Mouse (Mus musculus) lung, adult 18-20 months (tissue): ENCODE data around the gene Gcnt2.
A peak's percentile ranks its signal among the peaks of the same experiment; 100 is the strongest.
"Not testable (repeated sequence)": the region's sequence is repeated elsewhere in the genome, so short reads cannot be mapped to it uniquely, and the experiment has no call there.

ENCODE experiments used
- DNase-seq, 2 experiments: peaks; one replicate each; pipeline ENCODE4 v3.0.0; 2022; ENCODE audit warnings: mixed read lengths in 2 of 2

The Gcnt2 gene

DNA sequence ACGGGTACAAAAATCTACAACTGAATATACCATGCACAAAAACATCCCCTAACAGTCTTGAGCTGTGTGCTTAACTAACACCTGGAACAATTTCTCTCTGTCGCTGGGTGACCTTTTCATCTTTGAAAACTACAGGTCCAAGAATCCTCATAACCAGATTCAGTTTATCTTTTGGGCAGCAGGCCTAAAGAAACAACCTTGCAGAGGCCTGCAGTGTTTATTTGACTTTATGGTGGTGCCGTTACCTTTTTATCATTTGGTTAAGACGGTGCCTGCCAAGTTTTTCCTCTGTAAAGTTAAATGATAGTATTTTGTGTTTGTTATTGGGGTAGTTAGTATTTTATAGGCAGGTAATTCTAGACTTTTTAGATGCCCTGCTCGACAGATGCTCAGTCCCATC is 15.9 kb downstream of the Gcnt2 start:
- no peak for DNase-seq

DNA sequence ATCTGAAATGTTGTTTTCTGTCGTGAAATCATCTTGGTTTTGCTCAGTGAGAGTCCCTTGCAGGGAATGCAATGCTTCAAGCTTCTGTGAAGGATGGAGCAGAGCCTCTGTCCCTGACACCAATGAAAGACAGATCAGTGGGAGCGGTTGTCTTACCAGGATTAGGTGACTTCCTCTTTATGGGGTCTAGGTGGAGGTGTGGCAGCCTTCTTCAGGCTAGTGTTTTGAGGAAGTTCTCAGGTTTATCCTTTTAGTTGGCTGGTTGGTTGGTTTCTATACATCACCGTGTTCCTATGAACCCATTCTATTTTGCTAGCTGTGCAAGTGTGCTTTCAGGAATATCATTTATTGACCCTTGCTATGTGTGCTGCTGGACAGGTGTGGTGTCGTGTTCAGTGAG is 18.0 kb downstream of the Gcnt2 start:
- no peak for DNase-seq

DNA sequence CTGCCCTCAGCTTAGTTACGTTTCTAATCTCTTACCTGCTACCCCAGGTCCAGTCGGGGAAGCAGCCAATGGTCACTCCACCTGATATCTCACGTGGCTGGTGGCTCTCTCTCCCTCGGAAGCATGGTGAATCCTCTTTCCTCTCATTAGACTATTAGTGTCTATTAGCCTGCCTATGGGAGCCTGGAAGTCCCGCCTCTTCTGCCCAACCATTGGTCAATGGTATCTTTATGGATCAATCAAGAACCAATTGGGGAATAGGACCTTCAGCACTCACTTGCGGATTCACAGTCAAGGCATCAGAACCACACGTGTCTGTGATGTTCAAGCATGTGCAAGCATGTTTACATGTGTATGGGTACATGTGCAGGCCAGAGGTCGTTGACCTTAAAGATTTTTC is 21.0 kb downstream of the Gcnt2 start:
- no peak for DNase-seq

DNA sequence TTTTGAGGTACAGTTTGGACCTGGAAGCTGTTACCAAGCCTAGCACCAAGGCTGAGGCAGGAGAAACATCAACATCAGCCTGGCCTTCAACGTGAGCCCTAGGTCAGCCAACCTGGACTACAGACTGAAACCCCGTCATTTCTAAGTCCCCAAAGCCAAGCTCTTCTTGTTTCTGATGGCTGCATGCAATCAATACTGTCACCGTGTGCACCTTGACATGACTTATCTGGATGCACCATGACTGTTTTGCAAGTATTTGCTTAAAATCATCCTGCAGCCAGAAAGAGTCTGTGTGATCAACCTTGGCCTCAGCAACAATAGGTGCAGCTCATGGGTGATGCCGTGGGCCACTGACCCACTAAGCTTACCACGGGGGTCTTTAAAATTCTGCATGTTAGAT is 23.1 kb downstream of the Gcnt2 start:
- no peak for DNase-seq

DNA sequence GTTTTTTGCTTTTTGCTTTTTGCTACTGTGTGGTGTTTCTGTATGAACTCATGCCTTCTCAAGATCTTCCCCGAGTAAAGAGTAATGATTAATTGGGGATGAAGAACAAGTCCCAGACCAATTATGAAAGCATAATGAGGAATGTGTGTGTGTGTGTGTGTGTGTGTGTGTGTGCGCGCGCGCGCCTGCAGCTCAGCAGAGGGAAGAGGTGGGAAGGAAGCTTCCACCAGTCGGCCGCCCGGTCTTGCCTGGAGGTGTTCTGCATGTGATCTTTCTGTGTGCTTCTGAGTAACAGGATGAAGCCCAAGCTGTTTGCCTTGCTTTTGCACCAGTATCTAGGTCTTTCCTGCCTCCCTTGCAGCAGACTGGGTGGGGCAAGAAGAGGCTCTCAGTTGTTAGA is 24.3 kb downstream of the Gcnt2 start:
- no peak for DNase-seq

DNA sequence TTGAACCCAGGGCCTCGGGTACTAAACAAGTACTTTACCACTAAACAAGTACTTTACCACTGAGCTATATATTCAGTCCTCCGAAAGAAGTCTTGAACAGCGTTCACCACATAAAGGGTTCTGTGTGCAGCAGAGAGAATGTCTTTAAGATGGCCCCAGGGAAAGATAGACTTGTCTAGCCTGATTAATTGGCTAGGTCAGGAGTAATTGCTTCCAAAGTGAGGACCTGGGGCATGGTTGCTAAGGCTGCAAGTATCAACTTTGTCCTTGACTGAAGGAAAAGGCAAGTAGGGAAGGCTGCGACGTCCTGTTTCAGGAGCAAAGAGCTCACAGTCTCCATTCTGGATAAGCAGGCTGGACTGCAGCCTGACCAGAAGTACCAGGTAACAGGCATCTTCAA is 25.3 kb downstream of the Gcnt2 start:
- DNase-seq: no peak

DNA sequence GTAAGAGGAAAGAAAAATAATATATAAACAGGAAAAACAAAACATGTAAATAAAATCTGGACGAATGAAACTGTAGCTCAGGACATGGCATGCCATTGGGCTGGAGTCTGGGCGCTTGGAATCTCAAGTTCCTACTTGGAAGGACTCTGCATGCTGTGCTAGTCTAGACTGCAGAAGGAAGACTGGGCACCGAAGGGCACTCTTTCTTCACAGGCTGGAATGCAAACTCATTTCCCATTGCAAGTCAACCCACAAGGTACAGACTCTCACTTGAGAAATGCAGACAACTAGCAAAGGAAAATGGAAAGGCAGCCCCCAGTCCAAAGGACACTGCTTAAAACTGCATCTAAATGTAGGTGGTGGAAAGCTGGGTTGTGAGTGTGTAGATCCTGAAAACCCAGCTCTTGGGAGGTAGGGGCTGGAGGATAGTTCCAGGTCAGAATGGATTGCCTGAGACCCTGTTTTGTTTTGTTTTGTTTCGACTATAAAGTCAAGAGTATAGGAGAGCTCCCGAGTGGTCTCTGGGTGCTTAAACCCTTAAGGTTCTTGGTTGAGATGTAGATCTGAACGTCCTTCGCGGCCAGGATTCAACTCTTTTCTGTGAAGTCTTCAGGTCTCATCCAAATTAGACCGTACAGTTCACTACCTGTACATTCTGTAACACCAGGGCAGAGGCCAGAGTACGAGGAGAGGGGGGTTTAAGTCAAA is 26.5 kb downstream of the Gcnt2 start:
- peak; percentile 35 to 37 for DNase-seq

DNA sequence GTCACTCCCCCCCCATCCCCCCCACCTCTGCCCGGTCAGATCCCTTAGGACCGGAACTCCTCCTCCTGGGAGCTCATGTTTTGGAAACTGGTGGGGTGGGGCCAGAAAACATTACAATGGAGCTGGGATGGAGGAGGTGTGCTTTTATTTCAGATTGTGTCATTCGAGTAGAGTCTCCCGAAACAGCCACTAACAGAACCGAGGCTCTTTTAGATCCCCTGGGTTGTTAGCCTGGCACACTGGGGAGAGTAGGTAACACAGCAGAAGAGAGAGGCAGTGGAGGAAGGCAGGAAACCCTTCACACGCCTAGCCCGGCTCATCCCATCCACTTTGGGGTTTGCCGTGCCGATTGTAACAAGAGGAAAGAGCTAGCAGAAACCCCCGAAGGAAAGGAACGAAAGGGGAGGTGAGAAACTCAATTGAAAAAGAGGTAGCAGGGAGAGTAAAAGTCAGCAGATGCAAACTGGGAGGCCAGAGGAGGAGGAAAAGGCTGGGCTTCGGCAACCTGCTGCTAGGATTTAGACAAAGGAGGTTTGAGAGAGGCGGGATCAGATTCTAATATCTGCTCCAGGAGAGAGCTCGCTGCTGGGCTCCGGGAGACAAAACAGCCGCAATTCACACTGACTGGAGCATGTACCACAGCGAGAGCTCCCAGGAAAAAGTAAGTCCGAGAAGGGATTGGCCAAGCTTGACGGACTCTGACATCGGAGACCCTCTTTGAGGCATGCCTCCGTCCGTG is 27.3 kb downstream of the Gcnt2 start:
- peak; percentile 36 to 66 for DNase-seq

DNA sequence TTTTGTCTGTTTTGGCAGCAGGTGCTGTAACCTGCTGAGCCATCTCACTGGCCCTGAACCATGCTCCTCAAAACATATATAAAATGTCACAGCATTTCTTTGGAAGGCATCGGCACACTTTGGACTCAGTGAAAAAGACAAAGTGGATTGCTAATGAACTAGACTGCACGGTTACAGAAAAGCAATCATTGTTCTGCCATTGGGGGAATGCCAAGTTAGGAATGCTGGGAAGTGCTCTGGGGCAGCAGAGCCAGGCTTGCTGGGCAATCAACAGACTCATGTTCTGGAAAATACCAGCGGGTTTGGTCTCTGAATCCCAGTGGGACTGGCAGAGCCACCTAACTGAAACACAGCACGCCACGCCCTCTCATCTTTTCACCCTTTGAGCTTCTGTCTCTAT is 31.0 kb downstream of the Gcnt2 start:
- peak; percentile 22 to 41 for DNase-seq

DNA sequence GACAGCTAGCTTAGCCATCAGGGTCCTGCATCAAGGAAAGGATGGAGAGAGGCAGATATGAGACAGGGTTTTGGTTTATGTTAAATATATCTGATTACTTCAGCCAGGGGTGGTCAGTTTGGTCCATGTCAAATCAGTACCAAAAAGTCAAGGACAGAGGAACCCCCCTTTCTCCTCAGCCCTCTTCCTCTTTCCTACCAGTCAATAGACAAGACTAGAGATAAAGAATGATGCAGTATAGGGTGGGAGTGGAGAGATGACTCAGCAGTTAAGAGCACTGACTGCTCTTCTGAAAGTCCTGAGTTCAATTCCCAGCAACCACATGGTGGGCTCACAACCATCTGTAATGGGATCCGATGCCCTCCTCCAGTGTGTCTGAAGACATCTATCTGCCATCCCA is 31.8 kb downstream of the Gcnt2 start:
- DNase-seq: not testable (repeated sequence)

DNA sequence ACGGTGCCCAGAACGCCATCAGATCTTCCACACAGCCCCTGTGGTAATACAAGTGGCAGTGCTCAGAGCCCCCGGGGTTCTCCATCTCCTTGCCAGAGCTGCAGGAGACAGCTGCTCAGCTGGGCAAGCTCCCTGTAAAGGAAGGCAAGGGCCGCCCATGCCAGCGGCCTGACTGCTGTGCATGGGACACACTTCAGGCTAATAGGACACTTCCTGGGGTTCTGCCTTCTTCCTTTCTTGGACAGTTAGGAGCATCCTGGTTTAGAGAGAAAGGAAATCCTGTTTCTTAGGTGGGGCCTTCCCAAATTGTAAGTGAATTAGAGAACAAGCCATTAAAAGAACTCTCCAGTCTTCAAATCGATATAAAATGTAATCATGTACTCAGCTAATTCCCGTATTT is 32.5 kb downstream of the Gcnt2 start:
- DNase-seq: peak in 1 of 2 experiments; percentile 38

DNA sequence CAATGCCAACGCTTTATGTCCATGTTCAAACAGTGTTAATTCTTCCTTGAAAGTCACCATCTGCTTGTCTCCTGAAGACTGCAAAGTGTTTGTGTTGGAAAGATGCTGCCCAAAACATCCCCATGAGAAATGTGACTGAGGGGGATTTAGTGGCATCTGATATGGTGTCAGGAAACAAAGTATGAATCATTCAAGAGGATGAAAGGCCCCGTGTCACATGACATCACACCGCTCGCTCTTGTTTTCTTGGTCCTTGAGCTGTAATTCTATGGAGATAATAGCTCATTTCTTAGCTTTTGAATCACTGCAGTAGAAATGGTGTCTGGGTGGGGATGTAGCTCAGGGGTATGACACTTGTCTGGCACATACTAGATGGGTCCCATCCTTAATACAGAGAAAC is 33.0 kb downstream of the Gcnt2 start:
- no peak for DNase-seq

DNA sequence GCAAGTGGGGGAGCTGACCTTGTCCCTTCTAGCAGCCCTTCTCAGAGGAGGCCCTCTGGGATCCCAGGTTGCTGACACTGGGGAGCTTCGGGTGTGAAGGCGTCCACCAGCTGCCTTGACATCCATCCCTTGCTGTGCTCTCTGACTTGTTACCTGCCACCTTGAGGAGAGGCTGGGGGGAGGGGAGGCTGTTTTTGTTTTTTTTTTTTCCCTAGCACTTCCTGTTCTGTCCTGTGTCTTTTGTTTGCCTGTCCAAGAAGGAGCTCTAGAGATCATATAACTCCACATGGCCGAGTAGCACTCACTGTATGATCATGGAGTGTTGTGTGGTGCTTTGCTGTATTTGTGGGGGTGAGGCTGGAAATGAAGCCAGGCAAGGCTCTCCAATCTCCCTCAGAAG is 34.0 kb downstream of the Gcnt2 start:
- no peak for DNase-seq

DNA sequence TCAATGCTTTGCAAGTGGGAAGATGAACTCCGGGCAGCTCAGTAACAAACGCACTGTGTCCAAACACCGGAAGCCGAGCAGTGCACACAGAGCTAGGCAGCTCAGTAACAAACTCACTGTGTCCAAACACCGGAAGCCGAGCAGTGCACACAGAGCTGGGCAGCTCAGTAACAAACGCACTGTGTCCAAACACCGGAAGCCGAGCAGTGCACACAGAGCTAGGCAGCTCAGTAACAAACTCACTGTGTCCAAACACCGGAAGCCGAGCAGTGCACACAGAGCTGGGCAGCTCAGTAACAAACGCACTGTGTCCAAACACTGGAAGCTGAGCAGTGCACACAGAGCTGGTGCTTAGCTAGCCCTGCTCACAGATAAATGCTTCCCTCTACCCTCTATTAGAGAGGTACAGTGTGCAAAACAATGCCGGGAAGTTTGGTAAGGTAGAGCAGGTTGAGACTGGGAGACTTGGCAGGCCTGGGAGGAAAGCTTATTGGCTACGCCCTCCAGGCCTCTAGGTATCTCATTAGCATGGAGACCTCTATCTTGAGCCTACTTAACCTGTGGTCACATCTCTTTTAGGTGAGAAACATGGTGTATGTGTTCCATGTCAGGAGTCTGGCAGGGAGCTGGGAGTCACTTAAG is 38.6 kb downstream of the Gcnt2 start:
- not testable (repeated sequence) for DNase-seq

DNA sequence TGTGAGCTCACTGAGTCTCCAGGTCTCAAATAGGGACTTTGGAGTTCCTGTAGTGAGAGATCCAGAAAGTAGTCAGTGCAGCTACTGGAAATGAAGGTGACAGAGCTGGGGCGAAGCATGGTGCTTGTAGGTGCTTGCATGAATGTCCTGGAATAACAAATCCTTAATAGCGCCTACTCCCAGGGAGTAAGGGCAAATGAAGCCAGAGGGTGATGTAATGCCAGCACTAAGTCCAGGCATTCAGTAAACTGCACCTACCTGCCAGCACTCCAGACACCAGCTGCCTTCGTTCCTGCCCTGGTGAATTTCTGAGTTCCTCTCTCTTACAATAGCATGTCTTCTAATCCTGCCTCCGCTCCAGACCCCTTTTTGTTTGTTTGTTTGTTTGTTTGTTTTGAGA is 39.1 kb downstream of the Gcnt2 start:
- DNase-seq: no peak

DNA sequence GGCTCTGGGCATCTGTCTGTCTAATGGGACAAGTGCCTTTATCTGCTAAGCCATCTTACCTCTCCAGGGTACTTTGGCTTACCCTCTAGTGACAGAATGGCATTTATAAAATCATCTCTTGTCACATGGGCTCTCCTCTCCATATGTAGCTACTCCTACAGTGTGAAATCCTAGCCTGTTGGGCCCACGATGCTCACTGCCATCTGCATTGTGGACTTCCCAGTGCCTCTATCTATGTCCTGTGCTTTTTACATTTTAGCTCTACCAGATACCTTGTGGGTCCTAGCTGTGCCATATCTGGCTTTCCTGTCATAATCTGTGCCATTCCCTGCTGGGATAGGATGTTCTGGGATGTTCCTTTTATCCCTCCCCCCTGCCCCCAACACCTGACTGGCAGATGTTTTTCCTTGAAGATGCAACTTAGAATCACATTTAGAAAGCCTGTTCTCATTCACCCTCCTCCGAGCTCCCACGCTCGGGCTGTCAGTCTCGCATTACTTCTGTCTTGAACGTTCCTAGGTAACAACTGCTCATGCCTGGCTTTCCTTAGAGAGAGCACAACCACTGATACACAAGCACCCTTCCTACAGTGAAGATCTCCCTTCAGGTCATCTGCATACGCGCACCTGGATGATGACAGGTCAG is 39.9 kb downstream of the Gcnt2 start:
- DNase-seq: no peak

DNA sequence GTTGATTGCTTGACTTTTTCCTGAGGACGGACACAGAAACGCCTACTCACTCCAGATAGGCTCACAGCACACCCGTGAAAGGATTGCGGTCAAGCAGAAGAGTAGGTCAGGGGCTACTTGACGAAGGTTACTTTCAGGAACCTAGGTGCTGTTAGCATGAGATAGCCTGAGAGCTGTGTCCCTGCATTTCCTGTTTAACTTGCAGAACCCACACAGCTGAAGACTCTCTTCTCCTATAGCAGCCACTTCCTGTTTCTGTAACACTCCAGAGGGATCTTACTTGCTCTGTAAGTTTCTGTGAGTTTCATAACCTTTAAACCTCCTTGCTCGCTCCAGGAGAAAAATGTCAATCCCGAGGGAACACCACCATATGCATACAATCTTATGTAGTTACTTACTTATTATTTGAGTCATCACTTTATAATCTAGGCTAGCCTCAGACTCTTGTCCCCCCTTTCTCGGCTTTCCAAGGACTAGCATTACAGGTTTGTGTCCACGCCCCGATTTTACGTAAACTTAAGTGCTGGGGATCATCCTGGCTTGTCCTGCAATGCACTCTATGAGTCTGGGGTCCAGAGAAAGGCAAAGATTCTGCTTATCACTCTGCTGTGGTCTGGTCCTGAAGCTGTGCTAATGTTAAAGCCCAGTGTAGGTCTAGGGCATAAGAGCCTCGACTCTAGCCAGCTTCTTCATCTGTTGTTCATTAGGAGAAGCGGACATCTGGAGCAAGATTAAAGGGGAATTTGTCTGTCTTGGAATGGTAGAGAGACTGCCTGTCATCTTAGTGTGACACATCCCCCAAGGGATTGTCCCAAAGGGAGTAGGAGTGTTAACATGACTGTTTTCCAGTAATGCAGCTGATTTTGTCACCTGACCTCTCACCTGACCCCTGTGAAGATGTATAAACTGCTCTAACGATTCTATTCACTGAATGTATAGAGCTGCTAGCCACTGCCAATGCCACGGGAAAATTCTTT is 40.7 kb downstream of the Gcnt2 start:
- no peak for DNase-seq

DNA sequence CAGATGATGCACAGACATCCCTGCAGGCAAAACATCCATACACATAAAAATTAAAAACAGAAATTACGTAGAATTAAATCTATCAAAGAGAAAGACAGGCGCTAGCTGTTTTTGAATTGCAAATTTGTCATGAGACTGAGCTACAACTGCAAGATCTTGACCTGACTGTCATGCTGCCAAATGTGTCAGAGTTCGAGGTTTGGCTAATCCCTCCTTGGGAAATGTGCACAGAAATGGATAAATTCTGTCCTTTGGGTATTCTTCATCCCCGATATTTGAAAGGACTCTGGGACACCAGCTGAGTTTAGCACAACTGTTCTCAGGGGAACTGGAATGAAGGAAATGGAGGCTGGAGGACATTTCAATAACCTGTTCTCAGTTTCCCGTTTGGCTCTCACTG is 41.7 kb downstream of the Gcnt2 start:
- DNase-seq: no peak

DNA sequence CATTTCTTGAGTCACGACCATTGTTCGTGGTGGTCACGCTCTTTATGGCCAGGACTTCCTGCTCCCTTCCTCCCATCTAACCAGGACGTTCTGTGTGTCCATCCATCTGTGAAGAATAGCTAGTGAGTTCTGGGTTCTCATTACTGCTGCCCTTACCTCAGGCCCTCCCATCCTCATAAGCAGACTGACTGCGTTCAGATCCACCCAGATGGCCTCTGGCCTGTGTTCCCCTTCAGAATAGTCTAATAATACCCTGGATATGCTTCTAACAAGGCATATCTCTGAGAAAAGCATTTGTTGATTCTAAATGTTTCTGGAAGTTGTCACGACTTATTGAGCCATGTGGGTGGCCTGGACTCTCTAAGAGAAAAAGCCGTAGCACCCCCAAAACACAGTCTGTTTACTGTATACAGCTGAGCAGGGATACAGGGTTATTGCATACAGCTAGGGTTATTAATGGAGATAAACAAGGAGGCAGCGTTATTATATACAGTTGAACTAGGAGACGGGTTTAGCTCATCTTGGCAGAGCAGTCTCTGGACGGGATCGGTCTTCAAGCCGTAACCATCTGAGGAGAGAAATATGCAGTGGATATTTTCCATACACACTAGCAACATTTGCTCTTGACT is 42.4 kb downstream of the Gcnt2 start:
- DNase-seq: no peak

DNA sequence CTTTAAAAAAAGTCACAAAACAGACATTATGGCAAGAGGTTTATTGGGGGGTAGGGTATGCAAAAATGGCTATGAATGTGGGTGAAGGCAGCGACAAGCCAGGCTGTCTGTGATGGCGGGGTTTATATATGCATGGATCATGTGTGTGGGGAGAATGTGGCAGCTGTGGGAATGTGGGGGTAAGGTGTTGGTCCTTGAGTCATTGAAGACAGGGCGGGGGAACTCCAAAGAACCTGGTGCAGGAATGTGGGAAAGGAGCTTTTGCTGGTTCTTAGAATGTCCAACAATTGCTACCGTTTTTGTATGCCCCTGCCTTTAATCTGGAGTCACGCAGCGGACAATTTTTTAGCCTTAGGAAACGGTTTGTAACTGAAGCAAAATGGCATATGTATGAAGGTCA is 44.5 kb downstream of the Gcnt2 start:
- no peak for DNase-seq

DNA sequence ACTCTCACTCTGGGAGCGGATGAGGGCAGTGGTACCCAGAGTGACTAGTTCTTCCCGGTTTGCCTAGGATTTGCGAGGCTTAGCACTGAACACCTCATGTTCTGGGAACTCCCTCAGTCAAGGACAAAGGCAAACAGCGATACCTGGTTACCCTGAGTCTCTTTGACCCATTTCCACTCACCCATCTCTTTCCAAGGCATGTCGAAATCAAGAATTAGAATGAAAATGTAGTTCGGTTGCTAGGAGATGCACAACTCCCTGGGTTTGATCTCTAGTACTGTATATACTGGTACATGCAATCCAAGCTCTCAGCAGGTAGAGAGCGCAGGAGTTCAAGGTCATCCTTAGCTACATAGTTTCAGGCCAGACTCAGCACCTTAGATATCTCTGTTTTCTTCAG is 47.0 kb downstream of the Gcnt2 start:
- DNase-seq: no peak

DNA sequence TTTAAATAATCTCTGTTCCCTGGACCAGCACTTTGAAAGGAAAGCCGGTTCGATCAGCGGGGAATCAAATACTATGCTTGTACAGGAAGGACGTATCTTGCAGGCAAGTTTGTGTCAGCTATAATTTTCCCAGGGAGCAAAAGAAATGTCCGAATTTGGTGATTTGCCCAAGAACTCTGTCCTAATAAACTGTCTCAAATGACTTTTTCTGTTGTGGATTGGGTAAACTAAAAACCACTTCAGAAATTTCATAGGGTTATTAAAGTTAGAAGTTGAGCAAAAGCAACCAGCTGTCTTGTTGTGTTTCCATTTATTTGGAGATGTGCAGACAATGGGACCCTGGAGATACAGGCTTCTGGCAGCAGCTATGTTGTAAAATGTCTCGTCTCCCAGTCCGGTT is 47.7 kb downstream of the Gcnt2 start:
- no peak for DNase-seq
